ENCODE assay signal across 16 mouse cellular contexts in genomic region chrX:81080996-81081395, GRCm38 (mm10). TPM values are rescaled to one million over a fixed set of nuclear protein-coding genes. Genes with fewer than 3 reads are reported as not detected.
DNase-seq lines count a peak whose midpoint lies in the region; ATAC-seq and TF ChIP-seq lines count a peak whose summit lies in the region.
"Had no signal": no experiment of that assay in that cellular context is flagged by ENCODE, and none has a peak within 500 bp of the region (broad histone marks: within the 10 kb centered on the region; RNA-seq: fewer than 3 reads in every experiment).

No protein-coding gene starts in this region.

- H3K9ac ChIP-seq in midbrain, embryonic 11.5 days (ENCODE audit: low read length), result no peak overlapping the region
- no peak overlapping the region for H3K9ac ChIP-seq in midbrain, embryonic 14.5 days (replicated peaks; ENCODE audit: low read length)
- H3K9ac ChIP-seq: hindbrain, embryonic 12.5 days; intestine, embryonic 15.5 days; liver, embryonic 15.5 days; neural tube, embryonic 13.5 days had no signal

- no peak for TF ChIP-seq POLR2A in myocyte (IDR thresholded peaks at IDR 0.05; ENCODE audit: insufficient read length, low read depth)

- no peaks in the 10 kb centered on the region for H3K4me1 ChIP-seq in midbrain, embryonic 11.5 days (ENCODE audit: control insufficient read depth, insufficient read depth, low read length)
- H3K4me1 ChIP-seq in midbrain, embryonic 14.5 days (ENCODE audit: control insufficient read depth, insufficient read depth, low read length), result no peaks in the 10 kb centered on the region
- H3K4me1 ChIP-seq: hindbrain, embryonic 12.5 days; intestine, embryonic 15.5 days; liver, embryonic 15.5 days; neural tube, embryonic 13.5 days had no signal

- no peaks in the 10 kb centered on the region for H3K36me3 ChIP-seq in midbrain, embryonic 11.5 days (ENCODE audit: control insufficient read depth, insufficient read depth, low read length)
- no peaks in the 10 kb centered on the region for H3K36me3 ChIP-seq in midbrain, embryonic 14.5 days (ENCODE audit: control insufficient read depth, insufficient read depth, low read length)
- peaks cover 3% of the 10 kb centered on the region for H3K36me3 ChIP-seq in myocyte (ENCODE audit: control insufficient read depth, insufficient read depth)
- H3K36me3 ChIP-seq: hindbrain, embryonic 12.5 days; intestine, embryonic 15.5 days; liver, embryonic 15.5 days; neural tube, embryonic 13.5 days had no signal

- WGBS in midbrain, embryonic 11.5 days, result 81% methylated on average over 2 of the region's 2 CpGs
- 69% methylated on average over 2 of the region's 2 CpGs for WGBS in midbrain, embryonic 14.5 days

- H3K27ac ChIP-seq in midbrain, embryonic 11.5 days (ENCODE audit: low read depth, low read length), result no peak overlapping the region
- no peak overlapping the region for H3K27ac ChIP-seq in midbrain, embryonic 14.5 days (replicated peaks; ENCODE audit: low read depth, low read length)
- H3K27ac ChIP-seq: hindbrain, embryonic 12.5 days; intestine, embryonic 15.5 days; liver, embryonic 15.5 days; neural tube, embryonic 13.5 days had no signal

- no peak overlapping the region for H3K4me3 ChIP-seq in midbrain, embryonic 11.5 days (ENCODE audit: low read depth, low read length)
- no peak overlapping the region for H3K4me3 ChIP-seq in midbrain, embryonic 14.5 days (replicated peaks; ENCODE audit: low read depth, low read length)
- H3K4me3 ChIP-seq in myocyte, result no peak overlapping the region
- H3K4me3 ChIP-seq: erythroblast, embryonic 14.5 days; hindbrain, embryonic 12.5 days; intestine, embryonic 15.5 days; liver, embryonic 15.5 days; neural tube, embryonic 13.5 days had no signal

- intact Hi-C loops in heart, postnatal 36 days (cut with DNase I), result no loop called here

- H3K9me3 ChIP-seq in midbrain, embryonic 11.5 days (ENCODE audit: control insufficient read depth, low read length), result no peaks in the 10 kb centered on the region
- no peaks in the 10 kb centered on the region for H3K9me3 ChIP-seq in midbrain, embryonic 14.5 days (ENCODE audit: control insufficient read depth, low read length)
- H3K9me3 ChIP-seq: hindbrain, embryonic 12.5 days; intestine, embryonic 15.5 days; liver, embryonic 15.5 days; neural tube, embryonic 13.5 days had no signal

- no peak overlapping the region for H3K4me2 ChIP-seq in midbrain, embryonic 11.5 days
- no peak overlapping the region for H3K4me2 ChIP-seq in midbrain, embryonic 14.5 days (ENCODE audit: low read length)
- peak overlapping the region; percentile 6 for H3K4me2 ChIP-seq in myocyte (ENCODE audit: low read depth)
- H3K4me2 ChIP-seq: hindbrain, embryonic 12.5 days; intestine, embryonic 15.5 days; liver, embryonic 15.5 days; neural tube, embryonic 13.5 days had no signal

- peaks cover 86% of the 10 kb centered on the region for H3K79me2 ChIP-seq in myocyte (ENCODE audit: control insufficient read depth, insufficient read depth)

- no peak overlapping the region for H3ac ChIP-seq in myocyte (ENCODE audit: control insufficient read depth, insufficient read length)

- no peak for ATAC-seq in midbrain, embryonic 11.5 days (ENCODE audit: low FRiP score)
- ATAC-seq in midbrain, embryonic 14.5 days (ENCODE audit: low FRiP score, low TSS enrichment), result no peak
- ATAC-seq: forebrain, embryonic 14.5 days; intestine, embryonic 15.5 days had no signal

- DNase-seq in heart, adult 8-10 months (ENCODE audit: low spot score), result peak; percentile 2
- no peak for DNase-seq in heart, postnatal 36 days
- DNase-seq in kidney, postnatal 10 days, result peak; percentile 42
- DNase-seq in kidney, adult 9 months, result no peak
- DNase-seq in midbrain, embryonic 11.5 days (ENCODE audit: low spot score, missing footprints), result peak; percentile 77
- DNase-seq in midbrain, embryonic 14.5 days, result no peak
- no peak for DNase-seq in frontal cortex, postnatal 10 days (ENCODE audit: low spot score in 2 of 2)
- DNase-seq: spleen, adult 18-20 months; thymus, adult 18-20 months had no signal

- H3K27me3 ChIP-seq in midbrain, embryonic 11.5 days (ENCODE audit: control insufficient read depth, insufficient read depth, low read length), result no peaks in the 10 kb centered on the region
- no peaks in the 10 kb centered on the region for H3K27me3 ChIP-seq in midbrain, embryonic 14.5 days (ENCODE audit: control insufficient read depth, insufficient read depth, low read length)
- no peaks in the 10 kb centered on the region for H3K27me3 ChIP-seq in myocyte (ENCODE audit: control insufficient read depth, insufficient read depth, insufficient read length)
- H3K27me3 ChIP-seq: hindbrain, embryonic 12.5 days; intestine, embryonic 15.5 days; liver, embryonic 15.5 days; neural tube, embryonic 13.5 days had no signal

TF ChIP-seq in myocyte, 11 proteins besides CTCF, POLR2A, EP300 and RAD21:
- TF ChIP-seq USF1 (IDR thresholded peaks at IDR 0.05; ENCODE audit: low read depth) (no peak), REST (IDR thresholded peaks at IDR 0.05; ENCODE audit: insufficient read depth, insufficient read length) (no peak)

RNA-seq across cellular contexts. Expression of gene Tmem47, which starts 10.5 kb away (rescaled TPM):
- 10 to 100 TPM; 16.1 to 36.1 (median 25.4) TPM for total RNA-seq in heart, adult 8-10 months (2022)
- total RNA-seq in heart, postnatal 36 days (2021), result 10 to 100 TPM; 15.8 to 30.7 TPM
- 70.8 and 73.9 TPM in 2 replicates for polyA plus RNA-seq in midbrain, embryonic 11.5 days (2014; fragmentation: Nextera tagmentation; extraction: Ambion mirVana)
- polyA plus RNA-seq in midbrain, embryonic 14.5 days (2014; fragmentation: Nextera tagmentation; extraction: Ambion mirVana), result 22.0 and 27.5 TPM in 2 replicates
- 18.4 TPM for polyA plus RNA-seq in myocyte (2012; fragmentation: generic; extraction: Trizol)
- polyA plus RNA-seq: erythroblast, embryonic 14.5 days had no signal

Comparison
In these comparisons a context has a peak if more than half of its experiments do, and no peak if none do; other contexts are left out.
1. DNase-seq: peak in heart, adult 8-10 months (single experiment), kidney, postnatal 10 days (single experiment) and midbrain, embryonic 11.5 days (single experiment); none in heart, postnatal 36 days (0 of 2), kidney, adult 9 months (single experiment), midbrain, embryonic 14.5 days (single experiment) and frontal cortex, postnatal 10 days (0 of 2).